Mouse (Mus musculus) testis, adult 2 months (tissue): Measurements from ENCODE around the gene Cadps2. TPM values are rescaled to one million over a fixed set of nuclear protein-coding genes. Genes with fewer than 3 reads are reported as not detected.

Source experiments
- H3K27ac ChIP-seq: fragments of 200-500 bp; 2 replicates; pipeline ENCODE4 v1.5.1; 2012; ENCODE audit warnings: low read depth, low read length; ENCODE audit not compliant: control insufficient read depth, insufficient read depth
- H3K27me3 ChIP-seq: fragments of 200-500 bp; 2 replicates; pipeline ENCODE4 v1.6.1; 2012; ENCODE audit warnings: mild to moderate bottlenecking, low read length, moderate library complexity; ENCODE audit not compliant: control insufficient read depth, insufficient read depth
- H3K36me3 ChIP-seq: fragments of 200-500 bp; 2 replicates; pipeline ENCODE4 v1.6.1; 2012; ENCODE audit warnings: mild to moderate bottlenecking, low read length; ENCODE audit not compliant: control insufficient read depth, insufficient read depth
- H3K4me1 ChIP-seq: fragments of 200-500 bp; 2 replicates; pipeline ENCODE4 v1.6.1; 2012; ENCODE audit warnings: low read length; ENCODE audit not compliant: control insufficient read depth, insufficient read depth
- H3K4me3 ChIP-seq: fragments of 200-500 bp; 2 replicates; pipeline ENCODE4 v1.5.1; 2012; ENCODE audit warnings: low read depth, mild to moderate bottlenecking, low read length, moderate library complexity, mixed read lengths; ENCODE audit not compliant: control insufficient read depth
- CTCF ChIP-seq: fragments of 200-500 bp; IDR thresholded peaks from 2 replicates; pipeline ENCODE4 v1.5.1; 2012; ENCODE audit warnings: low read depth, mild to moderate bottlenecking, inconsistent platforms, low read length, moderate library complexity; ENCODE audit not compliant: control insufficient read depth, insufficient read depth, insufficient replicate concordance
- POLR2A ChIP-seq: fragments of 200-500 bp; IDR thresholded peaks from 2 replicates; pipeline ENCODE4 v1.6.1; 2012; ENCODE audit warnings: low read depth, mild to moderate bottlenecking, inconsistent platforms, low read length, moderate library complexity; ENCODE audit not compliant: control insufficient read depth
- polyA plus RNA-seq: library from polyadenylated mRNA; depleted of rRNA; stranded (reverse); fragments of >200 nt; gene quantifications from 2 replicates; pipeline ENCODE4 v1.2.3, GENCODE M21; 2012

Cadps2 gene
- polyA plus RNA-seq, 1 experiment: 0.77 TPM

DNA sequence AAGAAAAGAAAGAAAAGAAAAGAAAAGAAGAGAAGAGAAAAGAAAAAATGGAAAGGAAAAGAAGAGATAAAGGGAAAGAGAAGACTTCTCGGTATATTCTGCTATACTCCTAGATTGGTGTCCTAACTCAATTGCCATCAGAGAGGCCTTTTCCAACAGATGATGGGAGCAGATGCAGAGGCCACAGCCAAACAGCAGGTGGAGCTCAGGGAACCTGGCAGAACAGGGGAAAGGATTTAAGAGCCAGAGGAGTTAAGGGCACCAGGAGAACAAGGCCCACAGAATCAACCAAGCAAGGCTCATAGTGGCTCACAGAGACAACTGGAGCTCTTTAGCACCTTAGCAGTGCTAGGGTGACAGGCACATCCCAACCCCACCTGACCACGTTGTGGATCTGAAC, 366.5 kb downstream of the Cadps2 start:
- Histone ChIP-seq H3K27ac (no peak overlapping the region), H3K4me3 (no peak overlapping the region), H3K27me3 (no peaks in the 10 kb centered on the region), H3K36me3 (no peaks in the 10 kb centered on the region), H3K4me1 (no peaks in the 10 kb centered on the region)
- TF ChIP-seq POLR2A (no peak), CTCF (no peak)

DNA sequence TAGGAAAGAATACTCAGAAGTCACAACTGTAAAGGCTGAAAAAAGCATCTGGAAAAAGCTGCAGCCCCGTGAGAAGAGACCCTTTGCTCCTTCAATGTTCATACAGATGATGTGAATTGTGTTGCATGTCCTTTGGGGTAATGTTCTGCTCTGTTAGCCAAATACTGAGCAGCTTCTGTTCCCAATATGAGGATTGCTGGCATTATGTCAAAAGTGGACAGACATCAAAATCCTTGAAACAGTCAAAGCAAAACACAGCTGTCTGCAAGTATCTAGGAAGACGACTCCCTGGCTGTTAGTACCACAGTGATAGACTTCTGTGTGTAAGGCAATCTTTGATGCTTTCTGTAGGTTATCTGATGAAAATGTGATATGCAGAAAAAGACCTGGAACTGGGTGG, 367.4 kb downstream of the Cadps2 start:
- Histone ChIP-seq H3K4me1 (no peaks in the 10 kb centered on the region), H3K4me3 (no peak overlapping the region), H3K27me3 (no peaks in the 10 kb centered on the region), H3K27ac (no peak overlapping the region), H3K36me3 (no peaks in the 10 kb centered on the region)
- no peak for TF ChIP-seq CTCF
- TF ChIP-seq POLR2A: no peak

DNA sequence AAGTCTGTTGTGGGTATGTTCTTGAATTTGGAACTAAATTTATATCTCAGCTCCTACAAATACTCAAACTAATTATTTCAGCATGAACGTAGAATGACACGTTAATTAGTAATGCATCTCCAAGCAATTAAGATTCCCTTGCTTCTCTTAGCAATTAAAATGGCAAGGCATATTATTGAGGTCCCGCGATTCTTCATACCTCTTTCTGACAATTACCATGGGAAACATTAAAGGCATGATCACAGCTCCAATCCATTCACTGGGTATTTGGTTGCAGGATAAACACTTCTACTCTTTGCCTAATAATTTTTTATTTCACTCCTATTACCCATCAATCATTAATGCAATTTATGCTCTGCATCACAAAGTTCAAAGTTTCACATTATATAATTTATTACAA, 371.3 kb downstream of the Cadps2 start:
- no peak overlapping the region for H3K27ac ChIP-seq
- no peak for TF ChIP-seq CTCF
- TF ChIP-seq POLR2A: no peak
- H3K36me3 ChIP-seq: no peaks in the 10 kb centered on the region
- no peak overlapping the region for H3K4me3 ChIP-seq
- no peaks in the 10 kb centered on the region for H3K27me3 ChIP-seq
- H3K4me1 ChIP-seq: no peaks in the 10 kb centered on the region

DNA sequence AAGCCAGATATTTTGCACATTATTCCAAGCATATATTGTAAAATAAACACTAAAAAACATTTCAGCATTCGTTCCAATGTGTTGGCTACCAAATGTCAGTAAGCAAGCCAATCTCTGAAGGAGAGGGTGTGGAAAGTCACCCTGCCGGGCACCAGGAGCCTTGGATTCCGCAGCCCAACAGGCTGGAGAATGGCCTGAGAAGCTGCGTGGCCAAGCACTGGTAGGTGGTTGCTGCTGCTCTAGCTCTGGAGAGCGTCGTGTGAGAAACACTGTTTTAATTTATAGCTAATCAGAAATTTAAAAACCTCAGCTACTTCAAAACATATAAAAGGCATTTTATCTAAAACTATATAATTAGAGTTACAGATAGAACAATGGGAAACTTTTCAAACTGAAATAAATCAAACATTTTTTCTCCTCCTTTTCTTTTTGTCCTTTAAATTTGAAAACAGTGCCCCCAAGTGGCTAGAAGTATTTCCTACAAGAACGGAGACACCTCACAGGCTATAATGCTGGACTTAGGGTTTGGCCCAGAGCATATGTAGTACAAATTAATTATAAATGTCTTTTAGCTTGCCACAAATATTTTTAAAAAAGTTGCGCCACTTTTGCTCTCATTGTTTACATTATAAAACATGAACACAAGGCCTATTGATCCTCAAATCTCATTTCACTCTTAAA, 376.5 kb downstream of the Cadps2 start:
- H3K36me3 ChIP-seq: no peaks in the 10 kb centered on the region
- no peak for TF ChIP-seq CTCF
- no peak for TF ChIP-seq POLR2A
- H3K27ac ChIP-seq: no peak overlapping the region

DNA sequence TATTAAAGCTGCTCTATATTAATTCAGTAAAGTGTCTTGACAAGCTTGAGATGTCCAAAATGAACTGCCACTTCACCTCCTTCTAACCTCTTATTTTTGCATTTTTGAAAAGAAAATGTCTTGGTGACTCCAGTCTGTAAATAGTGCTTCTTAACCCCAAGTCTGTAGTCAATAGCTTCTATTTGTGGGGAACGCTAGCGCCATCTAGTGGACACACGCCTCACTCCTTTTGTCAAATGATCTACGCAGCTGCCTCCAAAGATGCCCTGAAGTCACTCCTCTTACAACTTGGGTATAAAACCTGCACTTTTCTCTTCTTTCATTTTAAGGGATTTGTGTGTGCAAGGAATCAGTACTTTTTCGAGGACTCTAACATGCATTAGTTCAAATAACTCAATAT, 381.5 kb downstream of the Cadps2 start:
- Histone ChIP-seq H3K4me3 (no peak overlapping the region), H3K36me3 (no peaks in the 10 kb centered on the region), H3K4me1 (no peaks in the 10 kb centered on the region), H3K27ac (no peak overlapping the region), H3K27me3 (no peaks in the 10 kb centered on the region)
- TF ChIP-seq CTCF (peak; percentile 52; the same call in 1 of the 2 replicates), POLR2A (no peak)

More for the DNA sequence above, 376.5 kb downstream of the Cadps2 start:
- H3K4me1 ChIP-seq: no peaks in the 10 kb centered on the region
- no peaks in the 10 kb centered on the region for H3K27me3 ChIP-seq
- H3K4me3 ChIP-seq: no peak overlapping the region

DNA sequence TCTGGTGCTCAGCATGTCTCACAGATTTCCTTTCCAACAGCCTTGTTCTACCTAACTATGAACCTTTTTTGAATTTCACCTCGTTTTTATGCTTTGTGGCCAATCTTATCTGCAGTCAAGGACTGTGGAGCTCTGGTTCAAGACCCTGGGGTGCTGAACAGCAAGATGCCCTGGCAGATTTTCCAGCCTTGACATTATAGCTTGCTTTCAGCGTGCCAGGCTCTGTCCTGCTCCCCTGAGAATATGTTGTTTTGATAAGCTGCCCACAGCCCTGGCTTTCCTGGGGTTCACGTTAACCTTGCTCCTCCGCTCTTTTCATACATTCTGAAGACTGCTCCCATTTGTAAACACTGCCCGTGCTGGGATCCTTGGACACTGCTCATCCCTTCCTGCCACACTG, 385.3 kb downstream of the Cadps2 start:
- Histone ChIP-seq H3K4me1 (no peaks in the 10 kb centered on the region), H3K27ac (no peak overlapping the region)

DNA sequence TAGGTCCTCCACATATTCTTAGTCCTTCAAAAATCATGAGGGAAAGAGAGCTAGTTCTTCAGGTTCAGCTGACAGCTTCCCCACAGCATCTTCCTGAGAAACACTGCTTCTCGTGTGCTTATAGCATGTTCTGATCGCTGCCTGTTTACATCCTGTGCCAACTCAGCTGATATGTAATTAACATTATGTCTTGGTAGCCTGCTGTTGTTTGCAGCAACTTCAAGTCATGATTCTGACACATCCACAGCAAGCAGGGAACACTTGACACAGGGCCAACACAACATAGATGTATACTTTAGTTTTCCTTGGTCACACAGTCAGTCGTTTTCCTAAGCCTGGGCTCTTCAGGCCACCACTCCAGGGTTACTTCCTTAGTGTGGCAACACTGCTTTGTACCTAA, 399.3 kb downstream of the Cadps2 start:
- no peaks in the 10 kb centered on the region for H3K4me1 ChIP-seq
- H3K36me3 ChIP-seq: no peaks in the 10 kb centered on the region
- TF ChIP-seq POLR2A: no peak
- no peak for TF ChIP-seq CTCF
- no peak overlapping the region for H3K4me3 ChIP-seq
- H3K27ac ChIP-seq: no peak overlapping the region
- H3K27me3 ChIP-seq: no peaks in the 10 kb centered on the region

More for the DNA sequence above, 385.3 kb downstream of the Cadps2 start:
- no peak for TF ChIP-seq POLR2A
- TF ChIP-seq CTCF: no peak
- no peaks in the 10 kb centered on the region for H3K36me3 ChIP-seq
- no peak overlapping the region for H3K4me3 ChIP-seq
- no peaks in the 10 kb centered on the region for H3K27me3 ChIP-seq
